Mouse (Mus musculus): ENCODE data around the gene Olfr832. TPM values are rescaled to one million over a fixed set of nuclear protein-coding genes. Genes with fewer than 3 reads are reported as not detected.
"Not testable (repeated sequence)": the region's sequence is repeated elsewhere in the genome, so short reads cannot be mapped to it uniquely, and the experiment has no call there.

Gene Olfr832
- not detected for total RNA-seq (2021)
- long read RNA-seq = 0 reads

- not testable (repeated sequence) for DNase-seq (ENCODE audit: low spot score in 2 of 2)
Observed at GRCm38 (mm10) chr9:18936822-18937221, at the start of gene Olfr832. Gene Olfr832, plus strand, starts transcription at chr9:18937122.

GRCm38 (mm10) chr9:18907699-18908098, 29.2 kb upstream of the Olfr832 start:
- not testable (repeated sequence) for DNase-seq (ENCODE audit: low spot score in 2 of 2)

- DNase-seq (ENCODE audit: low spot score in 2 of 2) = not testable (repeated sequence)
Observed at GRCm38 (mm10) chr9:18927921-18928320, 9.0 kb upstream of the Olfr832 start.

- DNase-seq (ENCODE audit: low spot score in 2 of 2) = no peak
Observed at GRCm38 (mm10) chr9:18962021-18962420, 25.1 kb downstream of the Olfr832 start.

- DNase-seq (ENCODE audit: low spot score in 2 of 2) = no peak
Observed at GRCm38 (mm10) chr9:18987690-18988089, 50.8 kb downstream of the Olfr832 start, which contains the start of gene Olfr834. Gene Olfr834, plus strand, starts transcription at chr9:18987990.

Other genes starting within 250 kb of the Olfr832 start
- not detected for gene Olfr24, start 173.1 kb upstream of the Olfr832 start, total RNA-seq (2021)
- gene Olfr828, start 117.6 kb upstream of the Olfr832 start, total RNA-seq (2021) = not detected
- gene Olfr829, start 82.2 kb upstream of the Olfr832 start, total RNA-seq (2021) = not detected
- not detected for gene Olfr830, start 62.4 kb upstream of the Olfr832 start, total RNA-seq (2021)
- not detected for gene Olfr834, start 50.9 kb downstream of the Olfr832 start, total RNA-seq (2021)
- gene Olfr835, start 95.6 kb downstream of the Olfr832 start, total RNA-seq (2021) = not detected
- gene Olfr836, start 183.3 kb downstream of the Olfr832 start, total RNA-seq (2021) = not detected
- not detected for gene Olfr837, start 199.2 kb downstream of the Olfr832 start, total RNA-seq (2021)
- gene Olfr839-ps1, start 240.2 kb downstream of the Olfr832 start, total RNA-seq (2021) = under 1 TPM; 0.05 to 0.07 TPM